Mouse (Mus musculus) CH12.LX (cell line): ENCODE measurements around the gene Cmbl. TPM values are rescaled to one million over a fixed set of nuclear protein-coding genes. Genes with fewer than 3 reads are reported as not detected.

Experiments
- DNase-seq: peaks from one replicate; pipeline ENCODE4 v3.0.0-alpha.2; 2013; ENCODE audit errors: extremely low read depth
- H3K27ac ChIP-seq: 2 replicates; pipeline ENCODE4 v1.5.1; 2012; ENCODE audit warnings: low read depth, mild to moderate bottlenecking, control low read depth, moderate library complexity; ENCODE audit not compliant: insufficient read depth
- H3K27me3 ChIP-seq: replicated peaks from 2 replicates; pipeline ENCODE3; 2012; ENCODE audit warnings: inconsistent platforms
- H3K36me3 ChIP-seq, 2 experiments: replicated peaks in 1 of 2; 2 replicates each; pipeline versions ENCODE3 to v1.6.1; 2012; ENCODE audit warnings: inconsistent platforms in 1 of 2, low read length in 1 of 2, mild to moderate bottlenecking in 1 of 2, mixed read lengths in 1 of 2, moderate library complexity in 1 of 2; ENCODE audit not compliant: control insufficient read depth in 1 of 2, insufficient read depth in 1 of 2
- H3K4me1 ChIP-seq, 2 experiments: 2 replicates each; pipeline ENCODE4 v1.6.1; 2012; ENCODE audit warnings: inconsistent platforms in 1 of 2, moderate library complexity in 1 of 2; ENCODE audit not compliant: insufficient read depth in 2 of 2, control insufficient read depth in 1 of 2
- H3K4me2 ChIP-seq: 2 replicates; pipeline ENCODE4 v1.6.1; 2012; ENCODE audit warnings: low read depth, mild to moderate bottlenecking, control low read depth; ENCODE audit not compliant: poor library complexity, insufficient read depth, severe bottlenecking
- H3K4me3 ChIP-seq, 3 experiments: fragments of 150-350 bp in 1 of 3; sonication (generic) in 1 of 3; replicated peaks in 1 of 3; 2 replicates each; pipeline versions ENCODE3 to v1.5.1; 2011 to 2012; ENCODE audit warnings: low read depth in 2 of 3, low read length in 2 of 3, mild to moderate bottlenecking in 2 of 3, moderate library complexity in 2 of 3, control low read depth in 1 of 3, improper control_type of control experiment in 1 of 3, inconsistent platforms in 1 of 3, mixed read lengths in 1 of 3; ENCODE audit not compliant: poor library complexity in 1 of 3
- H3K79me2 ChIP-seq: replicated peaks from 2 replicates; pipeline ENCODE4 v1.6.1; 2012; ENCODE audit warnings: mild to moderate bottlenecking, moderate library complexity; ENCODE audit not compliant: control insufficient read depth, poor library complexity, insufficient read depth, severe bottlenecking; ENCODE audit errors: extremely low read depth
- H3K9ac ChIP-seq: 2 replicates; pipeline ENCODE4 v1.6.1; 2012; ENCODE audit warnings: low read depth, mild to moderate bottlenecking, control low read depth, moderate library complexity; ENCODE audit not compliant: insufficient read depth
- H3K9me3 ChIP-seq: replicated peaks from 2 replicates; pipeline ENCODE3; 2012; ENCODE audit warnings: low read length, inconsistent platforms, mixed read lengths
- BHLHE40 ChIP-seq: IDR thresholded peaks from 2 replicates; pipeline ENCODE4 v1.6.1; 2011; ENCODE audit warnings: mild to moderate bottlenecking, low read depth, low read length, improper control_type of control experiment
- CHD2 ChIP-seq: IDR thresholded peaks from 2 replicates; pipeline ENCODE4 v1.6.1; 2011; ENCODE audit warnings: low read length, improper control_type of control experiment
- ELF1 ChIP-seq: IDR thresholded peaks from 2 replicates; pipeline ENCODE4 v1.6.1; 2014; ENCODE audit warnings: low read depth, mild to moderate bottlenecking, inconsistent platforms, low read length, improper control_type of control experiment
- ETS1 ChIP-seq: conservative IDR thresholded peaks from 2 replicates; pipeline ENCODE4 v1.6.1; 2012; ENCODE audit warnings: low read depth, mild to moderate bottlenecking, inconsistent platforms, low read length, improper control_type of control experiment, moderate library complexity
- GABPA ChIP-seq: IDR thresholded peaks from 2 replicates; pipeline ENCODE4 v1.6.1; 2012; ENCODE audit warnings: low read depth, low read length, improper control_type of control experiment, inconsistent platforms; ENCODE audit not compliant: insufficient replicate concordance
- JUND ChIP-seq: conservative IDR thresholded peaks from 2 replicates; pipeline ENCODE4 v1.6.1; 2011; ENCODE audit warnings: low read depth, low read length, improper control_type of control experiment
- MAX ChIP-seq: IDR thresholded peaks from 2 replicates; pipeline ENCODE4 v1.6.1; 2011; ENCODE audit warnings: low read length, improper control_type of control experiment
- MAZ ChIP-seq: IDR thresholded peaks from 2 replicates; pipeline ENCODE4 v1.6.1; 2012; ENCODE audit warnings: low read depth, mild to moderate bottlenecking, inconsistent platforms, low read length, improper control_type of control experiment, moderate library complexity
- MXI1 ChIP-seq: IDR thresholded peaks from 2 replicates; pipeline ENCODE4 v1.6.1; 2011; ENCODE audit warnings: mild to moderate bottlenecking, low read depth, low read length, improper control_type of control experiment
- MYC ChIP-seq: IDR thresholded peaks from 2 replicates; pipeline ENCODE4 v1.6.1; 2011; ENCODE audit warnings: low read depth, mild to moderate bottlenecking, improper control_type of control experiment, low read length
- NELFE ChIP-seq: IDR thresholded peaks from 2 replicates; pipeline ENCODE4 v1.6.1; 2011; ENCODE audit warnings: low read depth, low read length, improper control_type of control experiment
- POLR2AphosphoS2 ChIP-seq: IDR thresholded peaks from 2 replicates; pipeline ENCODE4 v1.6.1; 2011; ENCODE audit warnings: low read depth, low read length, improper control_type of control experiment
- SIN3A ChIP-seq: IDR thresholded peaks from 2 replicates; pipeline ENCODE4 v1.6.1; 2012; ENCODE audit warnings: low read length, improper control_type of control experiment, inconsistent platforms
- UBTF ChIP-seq: IDR thresholded peaks from 2 replicates; pipeline ENCODE4 v1.6.1; 2012; ENCODE audit warnings: low read depth, mild to moderate bottlenecking, inconsistent platforms, low read length, improper control_type of control experiment, moderate library complexity
- ZMIZ1 ChIP-seq: IDR thresholded peaks from 2 replicates; pipeline ENCODE4 v1.6.1; 2012; ENCODE audit warnings: low read depth, mild to moderate bottlenecking, inconsistent platforms, low read length, improper control_type of control experiment
- dilution Hi-C: fragments of 300-500 bp; cut with MboI; formaldehyde crosslinking; loops from 2 replicates; pipeline ENCODE4 v1.14.3; 2020; ENCODE audit warnings: low sequenced_read_pairs; ENCODE audit not compliant: extremely low pct_unique_long_range_greater_than_20kb, extremely low pct_ligation_motif_present
- in situ Hi-C: fragments of 300-500 bp; cut with MboI; formaldehyde crosslinking; loops from 3 replicates; pipeline ENCODE4 v1.14.3; 2019; ENCODE audit warnings: low sequenced_read_pairs, low pct_ligation_motif_present, low pct_unique_long_range_greater_than_20kb, mixed read lengths
- polyA plus RNA-seq: library from polyadenylated mRNA; unstranded; fragments of >175 nt; gene quantifications from 2 replicates; pipeline ENCODE4 v1.2.1, GENCODE M21; 2012; ENCODE audit warnings: low read depth; ENCODE audit not compliant: insufficient read length
- total RNA-seq, 2 experiments: library from RNA; depleted of rRNA; stranded (reverse); fragments of 300-350 nt in 1 of 2; fragments of >200 nt in 1 of 2; gene quantifications; 2 replicates each; pipeline ENCODE4 v1.2.3; 2012 to 2014

The Cmbl gene
- total and polyA plus RNA-seq, 3 experiments = 0.27 TPM; not detected in 2

GRCm38 (mm10) chr15:31595651-31596050 lies 30.5 kb downstream of the Cmbl start:
- Histone ChIP-seq H3K4me1 (peaks cover 6 to 50% of the 10 kb centered on the region in 2 experiments), H3K4me2 (no peak overlapping the region), H3K4me3 (no peak overlapping the region), H3K27me3 (no peaks in the 10 kb centered on the region), H3K9me3 (no peaks in the 10 kb centered on the region), H3K36me3 (peaks cover 63 to 92% of the 10 kb centered on the region in 2 experiments), H3K79me2 (peaks cover 50% of the 10 kb centered on the region), H3K9ac (no peak overlapping the region), H3K27ac (no peak overlapping the region)
- in situ Hi-C loops = no loop called here
- dilution Hi-C loops = no loop called here
- TF ChIP-seq NELFE = no peak
- TF ChIP-seq JUND = no peak
- TF ChIP-seq UBTF = no peak
- no peak for TF ChIP-seq ETS1
- TF ChIP-seq BHLHE40 = no peak
- TF ChIP-seq POLR2AphosphoS2 = no peak
- no peak for TF ChIP-seq ZMIZ1
- TF ChIP-seq CHD2 = no peak
- DNase-seq = no peak

GRCm38 (mm10) chr15:31599834-31600233 lies 34.6 kb downstream of the Cmbl start:
- peaks cover 22 to 57% of the 10 kb centered on the region in 2 experiments for H3K36me3 ChIP-seq
- TF ChIP-seq UBTF (no peak), SIN3A (0 out of 2 replicates have a peak, but pooled peaks have one; percentile 20)
- TF ChIP-seq, all 38 proteins: peak for 1
- peak overlapping the region; percentile 74 for H3K9ac ChIP-seq
- in situ Hi-C loops = no loop called here
- H3K4me2 ChIP-seq = peak overlapping the region; percentile 94
- H3K4me3 ChIP-seq = peak overlapping the region; percentile 50 to 85 (median 76)
- dilution Hi-C loops = no loop called here
- peaks cover 11 to 58% of the 10 kb centered on the region in 2 experiments for H3K4me1 ChIP-seq
- H3K27me3 ChIP-seq = no peaks in the 10 kb centered on the region
- H3K9me3 ChIP-seq = no peaks in the 10 kb centered on the region
- H3K27ac ChIP-seq = no peak overlapping the region
- no peak for DNase-seq
- H3K79me2 ChIP-seq = peaks cover 63% of the 10 kb centered on the region

GRCm38 (mm10) chr15:31601279-31601645 lies 36.1 kb downstream of the Cmbl start:
- Histone ChIP-seq H3K79me2 (peaks cover 56% of the 10 kb centered on the region), H3K4me3 (peak overlapping the region; percentile 76 to 85 (median 76)), H3K4me2 (0 out of 2 replicates have a peak overlapping the region, but pooled peaks have one; percentile 94), H3K9ac (peak overlapping the region; percentile 74), H3K36me3 (peaks cover 19 to 53% of the 10 kb centered on the region in 2 experiments), H3K9me3 (no peaks in the 10 kb centered on the region), H3K27ac (peak overlapping the region; percentile 56), H3K27me3 (no peaks in the 10 kb centered on the region), H3K4me1 (peaks cover 16 to 45% of the 10 kb centered on the region in 2 experiments)
- dilution Hi-C loops (no loop called here), in situ Hi-C loops (no loop called here)
- TF ChIP-seq MXI1 = peak; percentile 95
- peak; percentile 88 for TF ChIP-seq MYC
- TF ChIP-seq GABPA = no peak
- no peak for TF ChIP-seq ELF1
- TF ChIP-seq MAZ = 0 out of 2 replicates have a peak, but pooled peaks have one; percentile 40
- TF ChIP-seq UBTF = 0 out of 2 replicates have a peak, but pooled peaks have one; percentile 33
- peak; percentile 92 for TF ChIP-seq MAX
- DNase-seq = no peak
